Mouse (Mus musculus): ENCODE results near the gene Zfp689.

Zfp689 gene

GRCm38 (mm10) chr7:127448521-127449300, at the start of gene Zfp689:
Gene Zfp689, minus strand, starts transcription at chr7:127449158.
- in situ Hi-C loops (cut with MboI; ENCODE audit: unreplicated experiment in 2 of 2), result no loop called here

GRCm38 (mm10) chr7:127498407-127498806, 49.4 kb upstream of the Zfp689 start:
- in situ Hi-C loops (cut with MboI; ENCODE audit: unreplicated experiment in 2 of 2), result loop anchor here in 1 of 2 experiments (5.0 to 25.0 kb wide), 2 partner anchors 136 to 236 kb away; partner anchors contain the start of genes Dctpp1 and Sephs2

GRCm38 (mm10) chr7:127497382-127497781, 48.4 kb upstream of the Zfp689 start:
- in situ Hi-C loops (cut with MboI; ENCODE audit: unreplicated experiment in 2 of 2), result loop anchor here in 1 of 2 experiments (5.0 to 25.0 kb wide), 2 partner anchors 135 to 235 kb away; partner anchors contain the start of genes Dctpp1 and Sephs2

GRCm38 (mm10) chr7:127494648-127495047, 45.7 kb upstream of the Zfp689 start:
- in situ Hi-C loops (cut with MboI; ENCODE audit: unreplicated experiment in 2 of 2), result loop anchor here in 1 of 2 experiments (5.0 to 25.0 kb wide), 2 partner anchors 132 to 232 kb away; partner anchors contain the start of genes Dctpp1 and Sephs2

GRCm38 (mm10) chr7:127491846-127492245, 42.9 kb upstream of the Zfp689 start:
- in situ Hi-C loops (cut with MboI; ENCODE audit: unreplicated experiment in 2 of 2), result loop anchor here in 1 of 2 experiments (25.0 kb wide), 1 partner anchor 230 kb away; the partner anchor contains the start of genes Dctpp1 and Sephs2

GRCm38 (mm10) chr7:127489982-127490381, 41.0 kb upstream of the Zfp689 start:
- in situ Hi-C loops (cut with MboI; ENCODE audit: unreplicated experiment in 2 of 2), result loop anchor here in 1 of 2 experiments (25.0 kb wide), 1 partner anchor 228 kb away; the partner anchor contains the start of genes Dctpp1 and Sephs2

- in situ Hi-C loops (cut with MboI; ENCODE audit: unreplicated experiment in 2 of 2), result loop anchor here in 1 of 2 experiments (25.0 kb wide), 1 partner anchor 226 kb away; the partner anchor contains the start of genes Dctpp1 and Sephs2
Measured at GRCm38 (mm10) chr7:127488364-127488763, 39.4 kb upstream of the Zfp689 start.

- in situ Hi-C loops (cut with MboI; ENCODE audit: unreplicated experiment in 2 of 2), result loop anchor here in 1 of 2 experiments (25.0 kb wide), 1 partner anchor 223 kb away; the partner anchor contains the start of genes Dctpp1 and Sephs2
Measured at GRCm38 (mm10) chr7:127485416-127485815, 36.5 kb upstream of the Zfp689 start.

- in situ Hi-C loops (cut with MboI; ENCODE audit: unreplicated experiment in 2 of 2), result loop anchor here in 1 of 2 experiments (25.0 kb wide), 1 partner anchor 218 kb away; the partner anchor contains the start of genes Dctpp1 and Sephs2
Measured at GRCm38 (mm10) chr7:127480321-127480720, 31.4 kb upstream of the Zfp689 start.

GRCm38 (mm10) chr7:127479318-127480225, 30.6 kb upstream of the Zfp689 start:
- in situ Hi-C loops (cut with MboI; ENCODE audit: unreplicated experiment in 2 of 2), result loop anchor here (10.0 to 25.0 kb wide), 2 partner anchors 115 to 217 kb away; partner anchors contain the start of genes Dctpp1 (in 1 of the 2) and Sephs2 (in 1 of the 2)

- in situ Hi-C loops (cut with MboI; ENCODE audit: unreplicated experiment in 2 of 2), result loop anchor here (10.0 to 25.0 kb wide), 2 partner anchors 114 to 216 kb away; partner anchors contain the start of genes Dctpp1 (in 1 of the 2) and Sephs2 (in 1 of the 2)
Measured at GRCm38 (mm10) chr7:127478635-127479317, 29.8 kb upstream of the Zfp689 start, which contains the start of gene Fbrs. Gene Fbrs, plus strand, starts transcription at chr7:127479199.

GRCm38 (mm10) chr7:127477687-127478634, 29.0 kb upstream of the Zfp689 start:
- in situ Hi-C loops (cut with MboI; ENCODE audit: unreplicated experiment in 2 of 2), result loop anchor here (10.0 to 25.0 kb wide), 2 partner anchors 113 to 216 kb away; partner anchors contain the start of genes Dctpp1 (in 1 of the 2) and Sephs2 (in 1 of the 2)

GRCm38 (mm10) chr7:127476855-127477254, 27.9 kb upstream of the Zfp689 start:
- in situ Hi-C loops (cut with MboI; ENCODE audit: unreplicated experiment in 2 of 2), result loop anchor here (10.0 to 25.0 kb wide), 2 partner anchors 112 to 215 kb away; partner anchors contain the start of genes Dctpp1 (in 1 of the 2) and Sephs2 (in 1 of the 2)

- in situ Hi-C loops (cut with MboI; ENCODE audit: unreplicated experiment in 2 of 2), result loop anchor here (10.0 to 25.0 kb wide), 2 partner anchors 112 to 214 kb away; partner anchors contain the start of genes Dctpp1 (in 1 of the 2) and Sephs2 (in 1 of the 2)
Measured at GRCm38 (mm10) chr7:127476336-127476735, 27.4 kb upstream of the Zfp689 start.

- in situ Hi-C loops (cut with MboI; ENCODE audit: unreplicated experiment in 2 of 2), result loop anchor here (10.0 to 25.0 kb wide), 2 partner anchors 110 to 213 kb away; partner anchors contain the start of genes Dctpp1 (in 1 of the 2) and Sephs2 (in 1 of the 2)
Measured at GRCm38 (mm10) chr7:127475186-127475740, 26.3 kb upstream of the Zfp689 start.

- in situ Hi-C loops (cut with MboI; ENCODE audit: unreplicated experiment in 2 of 2), result loop anchor here (10.0 to 25.0 kb wide), 2 partner anchors 110 to 212 kb away; partner anchors contain the start of genes Dctpp1 (in 1 of the 2) and Sephs2 (in 1 of the 2)
Measured at GRCm38 (mm10) chr7:127474378-127475070, 25.6 kb upstream of the Zfp689 start.

- in situ Hi-C loops (cut with MboI; ENCODE audit: unreplicated experiment in 2 of 2), result loop anchor here in 1 of 2 experiments (10.0 kb wide), 1 partner anchor 109 kb away; no protein-coding TSS in a partner anchor
Measured at GRCm38 (mm10) chr7:127473705-127474104, 24.7 kb upstream of the Zfp689 start.
